Mouse (Mus musculus) cerebellum, adult 2 months (tissue): ENCODE measurements around the gene Mad1l1. TPM values are rescaled to one million over a fixed set of nuclear protein-coding genes. Genes with fewer than 3 reads are reported as not detected.

Experiments
- DNase-seq, 2 experiments: peaks; one replicate each; pipeline ENCODE4 v3.0.0; 2021
- H3K27ac ChIP-seq: fragments of 200-500 bp; 2 replicates; pipeline ENCODE4 v1.5.1; 2012; ENCODE audit warnings: low read length, control low read depth, inconsistent platforms; ENCODE audit not compliant: insufficient read depth
- H3K27me3 ChIP-seq: fragments of 200-500 bp; 2 replicates; pipeline ENCODE4 v1.6.1; 2012; ENCODE audit warnings: inconsistent platforms, mild to moderate bottlenecking, low read length, moderate library complexity; ENCODE audit not compliant: control insufficient read depth, insufficient read depth
- H3K4me1 ChIP-seq: fragments of 200-500 bp; 2 replicates; pipeline ENCODE4 v1.6.1; 2011; ENCODE audit warnings: low read length; ENCODE audit not compliant: control insufficient read depth, insufficient read depth
- H3K4me3 ChIP-seq: fragments of 200-500 bp; replicated peaks from 2 replicates; pipeline ENCODE3; 2011; ENCODE audit warnings: mild to moderate bottlenecking, low read depth, low read length, control low read depth; ENCODE audit not compliant: insufficient read depth
- CTCF ChIP-seq: fragments of 200-500 bp; IDR thresholded peaks from 2 replicates; pipeline ENCODE4 v1.5.1; 2011; ENCODE audit warnings: low read depth, mild to moderate bottlenecking, control low read depth, low read length, moderate library complexity, borderline replicate concordance; ENCODE audit not compliant: insufficient read depth
- POLR2A ChIP-seq: fragments of 200-500 bp; IDR thresholded peaks from 2 replicates; pipeline ENCODE4 v1.6.1; 2011; ENCODE audit warnings: low read length, control low read depth, borderline replicate concordance; ENCODE audit not compliant: insufficient read depth
- WGBS: fragments of 180-500 bp; shearing (Covaris S2); methylation state at CpG from one replicate; pipeline ENCODE4 v1.1.7; 2018; 5-methylcytosine and 5-hydroxymethylcytosine counted together
- polyA plus RNA-seq: library from polyadenylated mRNA; depleted of rRNA; stranded (reverse); fragments of >200 nt; gene quantifications from 2 replicates; pipeline ENCODE4 v1.2.3, GENCODE M21; 2012

Mad1l1 gene
- polyA plus RNA-seq, 1 experiment, result 25.3 TPM

- Histone ChIP-seq H3K4me3 (no peak overlapping the region), H3K27me3 (no peaks in the 10 kb centered on the region), H3K4me1 (peaks cover 12% of the 10 kb centered on the region), H3K27ac (no peak overlapping the region)
- 68% methylated on average over 6 of the region's 6 CpGs for WGBS
- peak; percentile 26 to 32 for DNase-seq
- no peak for TF ChIP-seq POLR2A
Observed at GRCm38 (mm10) chr5:140167080-140167479, 154.3 kb downstream of the Mad1l1 start.

GRCm38 (mm10) chr5:140163947-140164346 is 157.4 kb downstream of the Mad1l1 start:
- Histone ChIP-seq H3K4me3 (no peak overlapping the region), H3K27ac (no peak overlapping the region), H3K4me1 (peaks cover 12% of the 10 kb centered on the region), H3K27me3 (no peaks in the 10 kb centered on the region; the same call in 1 of the 2 replicates)
- WGBS, result 82% methylated on average over 6 of the region's 6 CpGs
- TF ChIP-seq CTCF (no peak), POLR2A (no peak)
- DNase-seq, result no peak

DNA sequence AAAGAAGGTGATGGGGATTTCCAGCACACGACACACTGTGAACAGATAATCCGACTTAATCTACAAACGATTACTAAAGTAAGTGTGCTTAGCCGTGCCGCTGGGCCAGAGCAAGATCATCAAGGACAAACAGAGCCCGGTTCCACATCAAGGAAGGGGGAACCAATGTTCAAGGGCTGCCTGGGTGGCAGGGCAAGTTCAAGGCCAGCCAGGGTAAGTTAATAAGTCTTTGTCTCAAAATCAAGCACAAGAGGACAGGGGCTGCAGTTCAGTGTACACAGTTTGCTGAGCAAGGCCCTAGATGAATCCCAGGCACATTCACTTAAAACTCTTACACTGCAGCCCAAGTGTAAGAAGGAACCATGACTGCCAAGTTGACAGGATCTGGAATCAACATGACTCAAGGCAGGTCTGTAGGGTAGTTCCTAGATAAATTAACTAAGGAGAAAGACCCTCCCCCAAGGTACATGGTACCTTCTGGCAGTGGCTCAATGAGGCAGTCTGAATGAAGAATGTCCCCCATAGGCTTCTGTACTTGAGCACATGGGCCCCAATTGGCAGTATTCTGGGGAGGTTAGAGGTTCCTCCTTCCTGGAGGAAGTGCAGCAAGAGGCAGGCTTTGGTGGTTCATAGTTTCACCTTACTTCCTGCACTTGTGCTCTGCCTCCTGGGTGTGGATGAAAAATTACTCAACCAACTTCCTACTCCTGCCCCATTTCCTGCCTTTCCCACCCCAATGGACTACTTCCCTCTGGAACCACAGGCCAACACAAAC is 159.1 kb downstream of the Mad1l1 start:
- Histone ChIP-seq H3K4me1 (peaks cover 4% of the 10 kb centered on the region), H3K4me3 (no peak overlapping the region), H3K27ac (no peak overlapping the region), H3K27me3 (no peaks in the 10 kb centered on the region; the same call in 1 of the 2 replicates)
- WGBS, result 94% methylated on average over 6 of the region's 6 CpGs
- TF ChIP-seq POLR2A (no peak), CTCF (no peak)
- no peak for DNase-seq

- no peaks in the 10 kb centered on the region; the same call in 1 of the 2 replicates for H3K27me3 ChIP-seq
- no peak for DNase-seq
- H3K4me3 ChIP-seq, result no peak overlapping the region
- TF ChIP-seq CTCF (no peak), POLR2A (no peak)
- 95% methylated on average over 4 of the region's 4 CpGs for whole genome bisulfite sequencing
- H3K27ac ChIP-seq, result no peak overlapping the region
- H3K4me1 ChIP-seq, result no peaks in the 10 kb centered on the region
Observed at GRCm38 (mm10) chr5:140159007-140159406, 162.3 kb downstream of the Mad1l1 start.

- DNase-seq, result no peak
- Histone ChIP-seq H3K4me3 (no peak overlapping the region), H3K27me3 (no peaks in the 10 kb centered on the region; the same call in 1 of the 2 replicates), H3K27ac (no peak overlapping the region), H3K4me1 (no peaks in the 10 kb centered on the region)
- WGBS, result 94% methylated on average over 1 of the region's 1 CpGs
- TF ChIP-seq POLR2A (no peak), CTCF (no peak)
Observed at GRCm38 (mm10) chr5:140157886-140158627, 163.3 kb downstream of the Mad1l1 start.

GRCm38 (mm10) chr5:140154166-140154565 is 167.2 kb downstream of the Mad1l1 start:
- no peak for TF ChIP-seq CTCF
- no peak for TF ChIP-seq POLR2A
- Histone ChIP-seq H3K27ac (no peak overlapping the region), H3K4me1 (no peaks in the 10 kb centered on the region), H3K27me3 (no peaks in the 10 kb centered on the region), H3K4me3 (no peak overlapping the region)
- no peak for DNase-seq
- WGBS, result 81% methylated on average over 3 of the region's 3 CpGs

GRCm38 (mm10) chr5:140151871-140152270 is 169.5 kb downstream of the Mad1l1 start:
- TF ChIP-seq POLR2A, result no peak
- TF ChIP-seq CTCF, result no peak
- Histone ChIP-seq H3K27me3 (no peaks in the 10 kb centered on the region), H3K4me3 (no peak overlapping the region), H3K27ac (no peak overlapping the region; the same call in 1 of the 2 replicates), H3K4me1 (no peaks in the 10 kb centered on the region)
- peak; percentile 14 to 23 for DNase-seq
- 65% methylated on average over 2 of the region's 2 CpGs for WGBS
